Mouse (Mus musculus): ENCODE results near the gene Gm11146. TPM values are rescaled to one million over a fixed set of nuclear protein-coding genes. Genes with fewer than 3 reads are reported as not detected.

Gm11146 gene
- polyA plus RNA-seq, 1 experiment: not detected

- Histone ChIP-seq H3K27me3 (ENCODE audit: control insufficient read depth, insufficient read depth, low read length) (no peaks in the 10 kb centered on the region), H3K4me1 (ENCODE audit: control insufficient read depth, insufficient read depth, low read length) (peaks cover 7% of the 10 kb centered on the region), H3K4me3 (ENCODE audit: control insufficient read depth, low read depth, low read length) (peak overlapping the region; percentile 58), H3K27ac (ENCODE audit: control insufficient read depth, insufficient read depth, low read depth, low read length) (peak overlapping the region; percentile 49), H3K36me3 (ENCODE audit: control insufficient read depth, insufficient read depth, low read length) (no peaks in the 10 kb centered on the region)
- TF ChIP-seq POLR2A (IDR thresholded peaks at IDR 0.05; ENCODE audit: control insufficient read depth, low read depth, low read length): peak; percentile 53; the same call in 1 of the 2 replicates
- TF ChIP-seq CTCF (IDR thresholded peaks at IDR 0.05; ENCODE audit: control insufficient read depth, insufficient read depth, insufficient replicate concordance, low read depth, low read length): no peak
Observed at GRCm38 (mm10) chr16:77643036-77643870, 41.4 kb upstream of the Gm11146 start.

- TF ChIP-seq CTCF (IDR thresholded peaks at IDR 0.05; ENCODE audit: control insufficient read depth, insufficient read depth, insufficient replicate concordance, low read depth, low read length): no peak
- no peak for TF ChIP-seq POLR2A (IDR thresholded peaks at IDR 0.05; ENCODE audit: control insufficient read depth, low read depth, low read length)
- H3K4me1 ChIP-seq (ENCODE audit: control insufficient read depth, insufficient read depth, low read length): no peaks in the 10 kb centered on the region
- H3K27me3 ChIP-seq (ENCODE audit: control insufficient read depth, insufficient read depth, low read length): no peaks in the 10 kb centered on the region
- no peak overlapping the region for H3K4me3 ChIP-seq (ENCODE audit: control insufficient read depth, low read depth, low read length)
- H3K27ac ChIP-seq (ENCODE audit: control insufficient read depth, insufficient read depth, low read depth, low read length): no peak overlapping the region
- no peaks in the 10 kb centered on the region for H3K36me3 ChIP-seq (ENCODE audit: control insufficient read depth, insufficient read depth, low read length)
Observed at GRCm38 (mm10) chr16:77636497-77636896, 34.6 kb upstream of the Gm11146 start.

GRCm38 (mm10) chr16:77632315-77632881, 30.5 kb upstream of the Gm11146 start:
- Histone ChIP-seq H3K4me3 (ENCODE audit: control insufficient read depth, low read depth, low read length) (no peak overlapping the region), H3K27me3 (ENCODE audit: control insufficient read depth, insufficient read depth, low read length) (no peaks in the 10 kb centered on the region), H3K36me3 (ENCODE audit: control insufficient read depth, insufficient read depth, low read length) (no peaks in the 10 kb centered on the region), H3K27ac (ENCODE audit: control insufficient read depth, insufficient read depth, low read depth, low read length) (no peak overlapping the region), H3K4me1 (ENCODE audit: control insufficient read depth, insufficient read depth, low read length) (no peaks in the 10 kb centered on the region)
- TF ChIP-seq POLR2A (IDR thresholded peaks at IDR 0.05; ENCODE audit: control insufficient read depth, low read depth, low read length) (no peak), CTCF (IDR thresholded peaks at IDR 0.05; ENCODE audit: control insufficient read depth, insufficient read depth, insufficient replicate concordance, low read depth, low read length) (no peak)

GRCm38 (mm10) chr16:77622681-77623080, 20.8 kb upstream of the Gm11146 start:
- Histone ChIP-seq H3K4me3 (ENCODE audit: control insufficient read depth, low read depth, low read length) (no peak overlapping the region), H3K27ac (ENCODE audit: control insufficient read depth, insufficient read depth, low read depth, low read length) (no peak overlapping the region), H3K27me3 (ENCODE audit: control insufficient read depth, insufficient read depth, low read length) (no peaks in the 10 kb centered on the region), H3K36me3 (ENCODE audit: control insufficient read depth, insufficient read depth, low read length) (no peaks in the 10 kb centered on the region), H3K4me1 (ENCODE audit: control insufficient read depth, insufficient read depth, low read length) (no peaks in the 10 kb centered on the region)
- TF ChIP-seq POLR2A (IDR thresholded peaks at IDR 0.05; ENCODE audit: control insufficient read depth, low read depth, low read length) (no peak), CTCF (IDR thresholded peaks at IDR 0.05; ENCODE audit: control insufficient read depth, insufficient read depth, insufficient replicate concordance, low read depth, low read length) (no peak)

GRCm38 (mm10) chr16:77602581-77602980, 687 bp upstream of the Gm11146 start:
- Histone ChIP-seq H3K4me3 (ENCODE audit: control insufficient read depth, low read depth, low read length) (no peak overlapping the region), H3K36me3 (ENCODE audit: control insufficient read depth, insufficient read depth, low read length) (no peaks in the 10 kb centered on the region), H3K27me3 (ENCODE audit: control insufficient read depth, insufficient read depth, low read length) (no peaks in the 10 kb centered on the region), H3K4me1 (ENCODE audit: control insufficient read depth, insufficient read depth, low read length) (no peaks in the 10 kb centered on the region), H3K27ac (ENCODE audit: control insufficient read depth, insufficient read depth, low read depth, low read length) (no peak overlapping the region)
- TF ChIP-seq POLR2A (IDR thresholded peaks at IDR 0.05; ENCODE audit: control insufficient read depth, low read depth, low read length) (no peak), CTCF (IDR thresholded peaks at IDR 0.05; ENCODE audit: control insufficient read depth, insufficient read depth, insufficient replicate concordance, low read depth, low read length) (no peak)

- Histone ChIP-seq H3K36me3 (ENCODE audit: control insufficient read depth, insufficient read depth, low read length) (no peaks in the 10 kb centered on the region), H3K4me3 (ENCODE audit: control insufficient read depth, low read depth, low read length) (no peak overlapping the region)
Observed at GRCm38 (mm10) chr16:77598787-77599186, 3.1 kb downstream of the Gm11146 start.

GRCm38 (mm10) chr16:77596556-77596955, 5.3 kb downstream of the Gm11146 start:
- no peak for TF ChIP-seq CTCF (IDR thresholded peaks at IDR 0.05; ENCODE audit: control insufficient read depth, insufficient read depth, insufficient replicate concordance, low read depth, low read length)
- no peak for TF ChIP-seq POLR2A (IDR thresholded peaks at IDR 0.05; ENCODE audit: control insufficient read depth, low read depth, low read length)

More at GRCm38 (mm10) chr16:77598787-77599186, 3.1 kb downstream of the Gm11146 start:
- H3K27me3 ChIP-seq (ENCODE audit: control insufficient read depth, insufficient read depth, low read length): no peaks in the 10 kb centered on the region
- TF ChIP-seq CTCF (IDR thresholded peaks at IDR 0.05; ENCODE audit: control insufficient read depth, insufficient read depth, insufficient replicate concordance, low read depth, low read length): no peak
- TF ChIP-seq POLR2A (IDR thresholded peaks at IDR 0.05; ENCODE audit: control insufficient read depth, low read depth, low read length): no peak
- H3K4me1 ChIP-seq (ENCODE audit: control insufficient read depth, insufficient read depth, low read length): no peaks in the 10 kb centered on the region
- 0 out of 2 replicates have a peak overlapping the region, but pooled peaks have one; percentile 29 for H3K27ac ChIP-seq (ENCODE audit: control insufficient read depth, insufficient read depth, low read depth, low read length)

More at GRCm38 (mm10) chr16:77596556-77596955, 5.3 kb downstream of the Gm11146 start:
- no peak overlapping the region; the same call in 1 of the 2 replicates for H3K4me3 ChIP-seq (ENCODE audit: control insufficient read depth, low read depth, low read length)
- no peaks in the 10 kb centered on the region for H3K36me3 ChIP-seq (ENCODE audit: control insufficient read depth, insufficient read depth, low read length)
- no peaks in the 10 kb centered on the region for H3K27me3 ChIP-seq (ENCODE audit: control insufficient read depth, insufficient read depth, low read length)
- peak overlapping the region; percentile 49; the same call in 1 of the 2 replicates for H3K27ac ChIP-seq (ENCODE audit: control insufficient read depth, insufficient read depth, low read depth, low read length)
- no peaks in the 10 kb centered on the region for H3K4me1 ChIP-seq (ENCODE audit: control insufficient read depth, insufficient read depth, low read length)

Measured in testis, adult 2 months (tissue).